Mouse (Mus musculus): ENCODE measurements around the gene Gstp1. TPM values are rescaled to one million over a fixed set of nuclear protein-coding genes. Genes with fewer than 3 reads are reported as not detected.

Gstp1 gene
- polyA plus RNA-seq, 1 experiment from 2014 or later = 752 TPM

GRCm38 (mm10) chr19:3990804-3991203 is 47.0 kb downstream of the Gstp1 start:
- Histone ChIP-seq H3K4me3 (replicated peaks) (no peak overlapping the region), H3K27ac (replicated peaks) (no peak overlapping the region), H3K4me2 (no peak overlapping the region), H3K4me1 (replicated peaks) (peaks cover 25% of the 10 kb centered on the region), H3K9ac (no peak overlapping the region), H3K9me3 (replicated peaks) (no peaks in the 10 kb centered on the region), H3K36me3 (replicated peaks) (no peaks in the 10 kb centered on the region), H3K27me3 (0 out of 2 replicates have a peak, but pooled peaks cover 9% of the 10 kb centered on the region)
- ATAC-seq (ENCODE audit: insufficient read depth) = no peak
- WGBS (ENCODE audit: insufficient replicate concordance) = 66% methylated on average over 6 of the region's 6 CpGs

GRCm38 (mm10) chr19:3988750-3989149 is 49.0 kb downstream of the Gstp1 start:
- Histone ChIP-seq H3K4me1 (replicated peaks) (peaks cover 35% of the 10 kb centered on the region), H3K27me3 (0 out of 2 replicates have a peak, but pooled peaks cover 13% of the 10 kb centered on the region), H3K36me3 (replicated peaks) (no peaks in the 10 kb centered on the region), H3K9me3 (replicated peaks) (no peaks in the 10 kb centered on the region), H3K4me3 (replicated peaks) (no peak overlapping the region), H3K4me2 (no peak overlapping the region), H3K27ac (replicated peaks) (no peak overlapping the region), H3K9ac (no peak overlapping the region)
- WGBS (ENCODE audit: insufficient replicate concordance) = 82% methylated on average over 4 of the region's 4 CpGs
- ATAC-seq (ENCODE audit: insufficient read depth) = no peak

- WGBS (ENCODE audit: insufficient replicate concordance) = 80% methylated on average over 14 of the region's 14 CpGs
- Histone ChIP-seq H3K4me3 (replicated peaks) (no peak overlapping the region), H3K27ac (replicated peaks) (no peak overlapping the region), H3K4me1 (replicated peaks) (peaks cover 35% of the 10 kb centered on the region), H3K9ac (no peak overlapping the region), H3K27me3 (0 out of 2 replicates have a peak, but pooled peaks cover 13% of the 10 kb centered on the region), H3K36me3 (replicated peaks) (no peaks in the 10 kb centered on the region), H3K9me3 (replicated peaks) (no peaks in the 10 kb centered on the region), H3K4me2 (no peak overlapping the region)
- no peak for ATAC-seq (ENCODE audit: insufficient read depth)
Measured at GRCm38 (mm10) chr19:3988066-3988465, 49.7 kb downstream of the Gstp1 start.

- no peaks in the 10 kb centered on the region for H3K9me3 ChIP-seq (replicated peaks)
- H3K4me2 ChIP-seq = peak within 1 kb of the TSS; percentile 24
- ATAC-seq (ENCODE audit: insufficient read depth) = peak; percentile 72
- H3K36me3 ChIP-seq (replicated peaks) = no peaks in the 10 kb centered on the region
- H3K4me3 ChIP-seq (replicated peaks) = 0 out of 2 replicates have a peak within 1 kb of the TSS, but pooled peaks have one; percentile 14
- WGBS (ENCODE audit: insufficient replicate concordance) = 8% methylated on average over 8 of the region's 8 CpGs
- H3K27me3 ChIP-seq = 0 out of 2 replicates have a peak, but pooled peaks cover 5% of the 10 kb centered on the region
- peak within 1 kb of the TSS; percentile 51 for H3K27ac ChIP-seq (replicated peaks)
- H3K9ac ChIP-seq = no peak within 1 kb of the TSS
- peaks cover 32% of the 10 kb centered on the region for H3K4me1 ChIP-seq (replicated peaks)
Measured at GRCm38 (mm10) chr19:3986334-3986733, 51.5 kb downstream of the Gstp1 start, which contains the start of gene Acy3. Gene Acy3, plus strand, starts transcription at chr19:3986570.

Other genes starting within 250 kb of the Gstp1 start
- 20.1 and 24.8 TPM in 2 replicates for gene Chka, start 186.2 kb downstream of the Gstp1 start, polyA plus RNA-seq (2015; fragmentation: Nextera tagmentation; extraction: Ambion mirVana)
- 29.5 and 38.6 TPM in 2 replicates for gene Tcirg1, start 130.9 kb downstream of the Gstp1 start, polyA plus RNA-seq (2015; fragmentation: Nextera tagmentation; extraction: Ambion mirVana)
- 168 and 173 TPM in 2 replicates for gene Ndufs8, start 125.2 kb downstream of the Gstp1 start, polyA plus RNA-seq (2015; fragmentation: Nextera tagmentation; extraction: Ambion mirVana)
- gene Aldh3b1, start 108.2 kb downstream of the Gstp1 start, polyA plus RNA-seq (2015; fragmentation: Nextera tagmentation; extraction: Ambion mirVana) = 8.7 and 9.4 TPM in 2 replicates
- 32.2 and 36.8 TPM in 2 replicates for gene Unc93b1, start 102.8 kb downstream of the Gstp1 start, polyA plus RNA-seq (2015; fragmentation: Nextera tagmentation; extraction: Ambion mirVana)
- gene Aldh3b3, start 79.3 kb downstream of the Gstp1 start, polyA plus RNA-seq (2015; fragmentation: Nextera tagmentation; extraction: Ambion mirVana) = 0.03 TPM in 1 of 2 replicates, not detected in the other
- 0.18 and 0.32 TPM in 2 replicates for gene Aldh3b2, start 65.7 kb downstream of the Gstp1 start, polyA plus RNA-seq (2015; fragmentation: Nextera tagmentation; extraction: Ambion mirVana)
- 10.8 and 11.1 TPM in 2 replicates for gene Acy3, start 51.4 kb downstream of the Gstp1 start, polyA plus RNA-seq (2015; fragmentation: Nextera tagmentation; extraction: Ambion mirVana)
- gene Tbx10, start 45.2 kb downstream of the Gstp1 start, polyA plus RNA-seq (2015; fragmentation: Nextera tagmentation; extraction: Ambion mirVana) = 0.21 and 0.33 TPM in 2 replicates
- gene Nudt8, start 37.4 kb downstream of the Gstp1 start, polyA plus RNA-seq (2015; fragmentation: Nextera tagmentation; extraction: Ambion mirVana) = 13.3 and 13.8 TPM in 2 replicates
- 0.45 and 0.48 TPM in 2 replicates for gene Gm49405, start 37.4 kb downstream of the Gstp1 start, polyA plus RNA-seq (2015; fragmentation: Nextera tagmentation; extraction: Ambion mirVana)
- gene Doc2g, start 34.7 kb downstream of the Gstp1 start, polyA plus RNA-seq (2015; fragmentation: Nextera tagmentation; extraction: Ambion mirVana) = 0.38 and 0.78 TPM in 2 replicates
- gene Ndufv1, start 25.2 kb downstream of the Gstp1 start, polyA plus RNA-seq (2015; fragmentation: Nextera tagmentation; extraction: Ambion mirVana) = 152 and 163 TPM in 2 replicates
- 7.7 and 8.0 TPM in 2 replicates for gene Gstp2, start 8.0 kb upstream of the Gstp1 start, polyA plus RNA-seq (2015; fragmentation: Nextera tagmentation; extraction: Ambion mirVana)
- 77.6 and 97.4 TPM in 2 replicates for gene Gstp3, start 21.6 kb upstream of the Gstp1 start, polyA plus RNA-seq (2015; fragmentation: Nextera tagmentation; extraction: Ambion mirVana)
- 0.29 and 0.38 TPM in 2 replicates for gene Cabp2, start 43.6 kb upstream of the Gstp1 start, polyA plus RNA-seq (2015; fragmentation: Nextera tagmentation; extraction: Ambion mirVana)
- gene Cdk2ap2, start 59.2 kb upstream of the Gstp1 start, polyA plus RNA-seq (2015; fragmentation: Nextera tagmentation; extraction: Ambion mirVana) = 115 and 127 TPM in 2 replicates
- 6.0 and 7.9 TPM in 2 replicates for gene Pitpnm1, start 62.0 kb upstream of the Gstp1 start, polyA plus RNA-seq (2015; fragmentation: Nextera tagmentation; extraction: Ambion mirVana)
- 35.8 and 38.3 TPM in 2 replicates for gene Aip, start 87.9 kb upstream of the Gstp1 start, polyA plus RNA-seq (2015; fragmentation: Nextera tagmentation; extraction: Ambion mirVana)
- not detected in 2 replicates for gene Gpr152, start 101.8 kb upstream of the Gstp1 start, polyA plus RNA-seq (2015; fragmentation: Nextera tagmentation; extraction: Ambion mirVana)
- 0.13 TPM in 2 replicates for gene Cabp4, start 106.0 kb upstream of the Gstp1 start, polyA plus RNA-seq (2015; fragmentation: Nextera tagmentation; extraction: Ambion mirVana)
- 71.8 and 77.5 TPM in 2 replicates for gene Coro1b, start 110.6 kb upstream of the Gstp1 start, polyA plus RNA-seq (2015; fragmentation: Nextera tagmentation; extraction: Ambion mirVana)
- 15.6 and 17.5 TPM in 2 replicates for gene Ptprcap, start 115.6 kb upstream of the Gstp1 start, polyA plus RNA-seq (2015; fragmentation: Nextera tagmentation; extraction: Ambion mirVana)
- gene Rps6kb2, start 125.4 kb upstream of the Gstp1 start, polyA plus RNA-seq (2015; fragmentation: Nextera tagmentation; extraction: Ambion mirVana) = 32.8 and 34.2 TPM in 2 replicates
- gene Carns1, start 137.5 kb upstream of the Gstp1 start, polyA plus RNA-seq (2015; fragmentation: Nextera tagmentation; extraction: Ambion mirVana) = 0.64 and 0.76 TPM in 2 replicates
- 5.5 and 7.0 TPM in 2 replicates for gene Tbc1d10c, start 153.3 kb upstream of the Gstp1 start, polyA plus RNA-seq (2015; fragmentation: Nextera tagmentation; extraction: Ambion mirVana)
- gene Ppp1ca, start 154.1 kb upstream of the Gstp1 start, polyA plus RNA-seq (2015; fragmentation: Nextera tagmentation; extraction: Ambion mirVana) = 414 and 425 TPM in 2 replicates
- 15.6 and 16.5 TPM in 2 replicates for gene Rad9a, start 163.7 kb upstream of the Gstp1 start, polyA plus RNA-seq (2015; fragmentation: Nextera tagmentation; extraction: Ambion mirVana)
- gene Clcf1, start 176.3 kb upstream of the Gstp1 start, polyA plus RNA-seq (2015; fragmentation: Nextera tagmentation; extraction: Ambion mirVana) = 0.38 and 0.56 TPM in 2 replicates
- not detected in 2 replicates for gene AC109138.7, start 176.4 kb upstream of the Gstp1 start, polyA plus RNA-seq (2015; fragmentation: Nextera tagmentation; extraction: Ambion mirVana)
- 13.1 and 15.0 TPM in 2 replicates for gene Pold4, start 193.9 kb upstream of the Gstp1 start, polyA plus RNA-seq (2015; fragmentation: Nextera tagmentation; extraction: Ambion mirVana)
- gene Ssh3, start 231.2 kb upstream of the Gstp1 start, polyA plus RNA-seq (2015; fragmentation: Nextera tagmentation; extraction: Ambion mirVana) = 2.0 and 2.3 TPM in 2 replicates
- gene Ankrd13d, start 245.2 kb upstream of the Gstp1 start, polyA plus RNA-seq (2015; fragmentation: Nextera tagmentation; extraction: Ambion mirVana) = 0.90 and 1.5 TPM in 2 replicates

Data from liver, embryonic 15.5 days (tissue).